Mouse (Mus musculus): Measurements from ENCODE around the gene Crispld2. TPM values are rescaled to one million over a fixed set of nuclear protein-coding genes. Genes with fewer than 3 reads are reported as not detected.
A peak's percentile ranks its signal among the peaks of the same experiment; 100 is the strongest.

Gene Crispld2
- polyA plus RNA-seq, 1 experiment from 2014 or later = 12.2 TPM

DNA sequence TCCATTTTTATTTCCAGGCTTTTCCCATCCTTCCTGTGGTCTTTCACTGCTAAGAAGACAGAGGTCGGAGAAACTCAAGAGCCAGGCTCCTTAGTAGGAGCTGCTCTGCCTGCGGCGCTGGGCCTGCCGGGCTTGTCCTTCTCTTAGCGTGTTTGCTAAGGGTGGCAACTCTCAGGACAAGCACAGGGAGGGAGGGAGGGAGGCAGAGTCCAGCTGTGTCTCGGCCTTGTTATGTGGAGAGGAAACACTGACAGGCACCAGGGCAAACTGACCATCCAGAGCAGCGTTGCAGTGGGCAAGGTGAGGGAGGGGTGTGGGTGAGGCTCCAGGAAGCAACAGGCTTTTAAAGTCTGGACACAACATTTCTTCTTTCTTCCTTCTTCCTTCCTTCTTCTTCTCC lies 97.3 kb downstream of the Crispld2 start:
- TF ChIP-seq CTCF (IDR thresholded peaks at IDR 0.05; ENCODE audit: low read depth) = no peak
- DNase-seq (ENCODE audit: low spot score) (no peak), ATAC-seq (replicated peaks; ENCODE audit: low FRiP score, low read depth) (no peak)
- H3K27me3 ChIP-seq (ENCODE audit: insufficient read depth, low read length) = no peaks in the 10 kb centered on the region
- no peak overlapping the region for H3K4me3 ChIP-seq (replicated peaks; ENCODE audit: low read depth, low read length)
- no peaks in the 10 kb centered on the region for H3K4me1 ChIP-seq (replicated peaks; ENCODE audit: insufficient read depth, low read length)
- no peak overlapping the region for H3K27ac ChIP-seq
- H3K4me2 ChIP-seq (ENCODE audit: low read length) = no peak overlapping the region
- no peak overlapping the region for H3K9ac ChIP-seq (ENCODE audit: low read depth, low read length)
- H3K9me3 ChIP-seq (replicated peaks; ENCODE audit: low read length) = no peaks in the 10 kb centered on the region
- H3K36me3 ChIP-seq (ENCODE audit: insufficient read depth, low read length) = peaks cover 57% of the 10 kb centered on the region
- WGBS = 79% methylated on average over 7 of the region's 7 CpGs

DNA sequence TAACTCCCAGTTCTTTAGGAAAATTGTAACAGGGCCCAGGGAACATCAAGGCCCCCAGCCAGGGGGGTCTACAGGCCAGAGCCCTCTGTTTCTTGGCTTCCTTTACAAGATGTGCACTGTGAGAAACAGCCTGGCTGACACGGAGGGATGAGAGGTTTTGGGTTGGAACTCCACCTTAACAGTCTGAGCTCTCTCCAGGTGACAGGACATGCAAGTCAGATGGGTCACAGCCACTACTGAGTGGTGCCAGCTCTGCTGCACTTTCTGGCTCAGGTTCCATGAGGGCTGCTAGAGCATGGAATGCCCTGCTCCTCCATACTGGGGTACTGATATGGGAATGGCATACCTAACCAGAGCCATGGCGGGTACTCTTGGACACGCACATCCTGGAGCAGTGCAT lies 98.8 kb downstream of the Crispld2 start:
- TF ChIP-seq CTCF (IDR thresholded peaks at IDR 0.05; ENCODE audit: low read depth) = no peak
- Histone ChIP-seq H3K27ac (no peak overlapping the region), H3K27me3 (ENCODE audit: insufficient read depth, low read length) (no peaks in the 10 kb centered on the region), H3K9me3 (replicated peaks; ENCODE audit: low read length) (no peaks in the 10 kb centered on the region), H3K4me2 (ENCODE audit: low read length) (no peak overlapping the region), H3K36me3 (ENCODE audit: insufficient read depth, low read length) (peaks cover 46% of the 10 kb centered on the region), H3K9ac (ENCODE audit: low read depth, low read length) (no peak overlapping the region), H3K4me3 (replicated peaks; ENCODE audit: low read depth, low read length) (no peak overlapping the region), H3K4me1 (replicated peaks; ENCODE audit: insufficient read depth, low read length) (no peaks in the 10 kb centered on the region)
- DNase-seq (ENCODE audit: low spot score) (no peak), ATAC-seq (replicated peaks; ENCODE audit: low FRiP score, low read depth) (no peak)
- WGBS = 93% methylated on average over 3 of the region's 3 CpGs

DNA sequence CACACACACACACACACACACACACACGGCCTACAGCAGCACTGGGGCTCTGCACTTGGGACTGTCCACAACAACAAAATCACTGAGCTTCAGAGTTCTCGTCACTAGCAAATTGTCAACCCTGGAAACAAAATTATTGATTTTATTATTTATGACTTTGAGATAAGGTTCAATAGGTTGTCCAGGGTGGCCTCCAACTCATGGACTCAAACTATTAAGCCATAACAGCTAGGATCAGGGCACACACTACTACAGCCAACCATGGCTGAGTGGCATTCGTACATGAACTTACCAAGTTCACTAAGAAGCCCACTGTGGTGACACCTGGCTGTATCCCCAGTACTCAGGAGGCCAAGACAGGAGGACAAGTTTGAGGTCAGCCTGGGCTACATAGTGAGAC lies 100.9 kb downstream of the Crispld2 start:
- no peaks in the 10 kb centered on the region for H3K9me3 ChIP-seq (replicated peaks; ENCODE audit: low read length)
- peaks cover 31% of the 10 kb centered on the region for H3K36me3 ChIP-seq (ENCODE audit: insufficient read depth, low read length)
- H3K4me1 ChIP-seq (replicated peaks; ENCODE audit: insufficient read depth, low read length) = no peaks in the 10 kb centered on the region
- 100% methylated on average over 3 of the region's 3 CpGs for WGBS
- H3K4me3 ChIP-seq (replicated peaks; ENCODE audit: low read depth, low read length) = no peak overlapping the region
- no peak overlapping the region for H3K27ac ChIP-seq
- ATAC-seq (replicated peaks; ENCODE audit: low FRiP score, low read depth) (no peak), DNase-seq (ENCODE audit: low spot score) (no peak)
- H3K27me3 ChIP-seq (ENCODE audit: insufficient read depth, low read length) = no peaks in the 10 kb centered on the region
- H3K9ac ChIP-seq (ENCODE audit: low read depth, low read length) = no peak overlapping the region
- H3K4me2 ChIP-seq (ENCODE audit: low read length) = no peak overlapping the region
- no peak for TF ChIP-seq CTCF (IDR thresholded peaks at IDR 0.05; ENCODE audit: low read depth)

DNA sequence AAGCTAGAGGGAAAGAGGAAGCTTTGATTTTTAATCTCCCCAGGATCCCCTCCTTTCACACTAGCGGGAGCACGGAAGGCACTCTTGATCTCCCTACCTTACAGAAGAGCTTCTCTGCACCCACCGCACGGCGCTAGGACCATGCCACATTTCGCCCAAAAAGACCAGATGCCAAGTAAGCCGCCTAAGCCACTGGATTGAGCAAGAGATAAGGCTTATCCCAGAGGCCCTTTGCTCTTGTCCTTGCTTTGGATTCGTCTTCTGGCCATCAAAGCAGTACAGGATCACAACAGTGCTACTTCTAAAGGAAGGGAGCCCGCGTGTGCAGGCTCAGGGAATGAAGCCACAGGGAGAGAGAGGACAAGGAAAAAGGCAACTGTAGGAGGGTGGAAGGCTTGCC lies 102.6 kb downstream of the Crispld2 start:
- no peak for ATAC-seq (replicated peaks; ENCODE audit: low FRiP score, low read depth)
- TF ChIP-seq CTCF (IDR thresholded peaks at IDR 0.05; ENCODE audit: low read depth) = no peak
- Histone ChIP-seq H3K27me3 (ENCODE audit: insufficient read depth, low read length) (no peaks in the 10 kb centered on the region), H3K9me3 (replicated peaks; ENCODE audit: low read length) (no peaks in the 10 kb centered on the region), H3K36me3 (ENCODE audit: insufficient read depth, low read length) (peaks cover 25% of the 10 kb centered on the region), H3K4me1 (replicated peaks; ENCODE audit: insufficient read depth, low read length) (peaks cover under 1% of the 10 kb centered on the region; the same call in 1 of the 2 replicates), H3K9ac (ENCODE audit: low read depth, low read length) (no peak overlapping the region), H3K4me2 (ENCODE audit: low read length) (no peak overlapping the region), H3K27ac (no peak overlapping the region), H3K4me3 (replicated peaks; ENCODE audit: low read depth, low read length) (no peak overlapping the region)
- no peak for DNase-seq (ENCODE audit: low spot score)
- 88% methylated on average over 10 of the region's 10 CpGs for WGBS

DNA sequence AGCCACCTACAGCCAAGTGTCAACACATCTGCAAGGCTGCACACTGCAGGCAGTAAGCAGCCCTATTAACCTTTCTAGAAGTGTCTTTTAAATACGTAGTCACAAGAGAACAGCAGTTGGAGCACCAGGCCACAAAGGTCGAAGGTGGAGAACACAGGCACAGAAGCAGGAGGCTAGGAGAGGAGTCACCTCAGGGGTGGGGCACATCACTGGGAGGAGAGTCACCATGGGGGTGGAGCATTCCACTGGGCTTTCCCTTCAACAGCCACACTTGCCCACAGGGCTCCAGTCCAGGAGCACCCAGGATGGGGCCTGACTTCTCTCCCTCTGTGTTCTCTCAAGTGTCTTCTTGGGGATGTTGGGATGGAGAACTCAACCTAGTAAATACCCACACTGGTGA lies 104.2 kb downstream of the Crispld2 start:
- WGBS = 68% methylated on average over 2 of the region's 2 CpGs
- no peak overlapping the region for H3K9ac ChIP-seq (ENCODE audit: low read depth, low read length)
- H3K4me2 ChIP-seq (ENCODE audit: low read length) = no peak overlapping the region
- DNase-seq (ENCODE audit: low spot score) (no peak), ATAC-seq (replicated peaks; ENCODE audit: low FRiP score, low read depth) (no peak)
- H3K27ac ChIP-seq = no peak overlapping the region
- H3K27me3 ChIP-seq (ENCODE audit: insufficient read depth, low read length) = no peaks in the 10 kb centered on the region
- no peak for TF ChIP-seq CTCF (IDR thresholded peaks at IDR 0.05; ENCODE audit: low read depth)
- peaks cover 13% of the 10 kb centered on the region; the same call in 1 of the 2 replicates for H3K36me3 ChIP-seq (ENCODE audit: insufficient read depth, low read length)
- H3K4me1 ChIP-seq (replicated peaks; ENCODE audit: insufficient read depth, low read length) = peaks cover 6% of the 10 kb centered on the region; the same call in 1 of the 2 replicates
- no peaks in the 10 kb centered on the region for H3K9me3 ChIP-seq (replicated peaks; ENCODE audit: low read length)
- H3K4me3 ChIP-seq (replicated peaks; ENCODE audit: low read depth, low read length) = no peak overlapping the region

DNA sequence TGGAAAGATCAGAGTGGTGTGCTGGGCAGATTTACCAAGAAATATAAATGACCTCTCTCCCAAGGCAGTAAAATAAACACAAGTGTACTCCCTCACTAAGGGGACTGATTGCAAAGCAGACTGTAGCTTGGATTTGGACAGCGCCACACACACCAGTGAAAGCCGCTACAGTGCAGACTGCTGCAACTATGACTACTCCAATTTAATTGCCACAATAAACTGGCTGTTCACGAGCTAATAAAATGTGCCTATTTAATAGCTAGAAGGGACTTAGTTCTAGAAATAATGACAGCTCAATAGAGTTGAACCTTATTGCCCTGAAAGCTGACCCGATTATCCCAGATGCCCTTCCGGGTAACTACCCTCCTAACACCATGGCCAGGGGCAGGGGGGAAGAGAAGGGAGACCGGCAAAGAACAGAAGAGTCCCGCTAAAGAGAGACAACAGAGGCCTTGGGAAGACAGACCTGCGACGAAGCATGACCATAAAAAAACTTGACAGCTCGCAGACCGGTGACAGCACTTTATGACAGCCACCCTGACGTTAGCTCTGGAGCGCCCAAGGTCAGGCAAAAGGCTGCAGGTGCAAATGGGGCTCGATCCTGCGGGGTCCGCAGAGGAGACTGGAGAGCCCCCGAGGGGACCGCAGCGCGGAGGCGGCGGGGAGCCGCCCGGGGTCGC lies 108.3 kb downstream of the Crispld2 start:
- Histone ChIP-seq H3K4me1 (replicated peaks; ENCODE audit: insufficient read depth, low read length) (peaks cover 12% of the 10 kb centered on the region), H3K27ac (peak overlapping the region; percentile 89), H3K4me2 (ENCODE audit: low read length) (peak overlapping the region; percentile 95), H3K27me3 (ENCODE audit: insufficient read depth, low read length) (no peaks in the 10 kb centered on the region), H3K9me3 (replicated peaks; ENCODE audit: low read length) (no peaks in the 10 kb centered on the region), H3K4me3 (replicated peaks; ENCODE audit: low read depth, low read length) (peak overlapping the region; percentile 97), H3K36me3 (ENCODE audit: insufficient read depth, low read length) (no peaks in the 10 kb centered on the region), H3K9ac (ENCODE audit: low read depth, low read length) (peak overlapping the region; percentile 89)
- ATAC-seq (replicated peaks; ENCODE audit: low FRiP score, low read depth) (peak; percentile 8; the same call in 1 of the 2 replicates), DNase-seq (ENCODE audit: low spot score) (peak; percentile 40)
- 2% methylated on average over 25 of the region's 25 CpGs for WGBS
- TF ChIP-seq CTCF (IDR thresholded peaks at IDR 0.05; ENCODE audit: low read depth) = no peak

Measured in kidney, postnatal 0 days (tissue).